Mouse (Mus musculus) CH12F3 (cell line): ENCODE measurements around the gene Rsph3a.
"Not testable (repeated sequence)": the region's sequence is repeated elsewhere in the genome, so short reads cannot be mapped to it uniquely, and the experiment has no call there.

Experiments used
- in situ Hi-C: fragments of 300-500 bp; cut with MboI; formaldehyde crosslinking; loops from 2 replicates; pipeline ENCODE4 v1.14.3; 2020; ENCODE audit warnings: low sequenced_read_pairs

Gene Rsph3a

DNA sequence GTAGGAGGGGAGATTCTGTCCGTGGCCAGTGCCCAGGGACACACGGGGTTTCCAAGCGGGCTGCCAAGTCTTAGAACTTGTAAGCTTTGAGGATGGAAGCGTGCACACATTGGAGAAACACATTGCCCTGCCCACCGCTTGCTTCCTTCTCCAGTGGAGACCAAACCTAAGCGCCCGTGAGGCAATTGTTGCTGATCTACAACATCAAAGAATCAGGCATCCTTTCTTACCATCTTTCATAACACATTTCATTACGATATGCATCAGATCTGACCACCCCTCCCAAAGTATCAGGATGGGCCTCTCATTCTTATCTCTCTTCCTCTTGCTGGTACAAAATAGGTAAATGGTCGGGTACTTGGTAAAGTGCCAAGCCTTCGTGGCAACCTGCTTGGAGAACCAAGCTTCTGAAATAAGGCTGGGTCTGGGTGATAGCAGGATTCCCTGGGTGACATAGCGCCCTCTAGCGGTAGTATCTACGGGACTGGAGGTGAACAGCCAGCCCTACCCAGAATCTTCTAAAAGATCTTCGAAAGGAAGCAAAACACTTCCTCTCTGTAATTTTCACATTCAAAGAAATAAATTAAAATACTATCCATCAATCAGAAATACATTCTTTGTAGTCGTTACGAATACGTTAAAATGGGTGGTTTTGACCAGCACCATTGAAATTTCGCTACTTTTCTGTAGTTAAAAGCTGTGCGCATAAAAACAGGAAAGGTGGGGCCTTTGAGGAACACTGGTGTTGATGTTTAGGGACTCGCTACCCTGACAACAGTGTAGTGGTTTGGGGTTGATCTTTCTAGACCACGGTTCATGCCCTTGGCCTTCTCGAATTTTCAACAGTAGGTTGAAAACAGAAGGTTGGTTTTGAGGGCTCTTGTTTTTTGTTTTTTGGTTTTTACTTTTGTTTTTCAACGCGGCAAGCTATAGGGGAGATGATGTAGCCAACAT, 17.6 kb upstream of the Rsph3a start:
- in situ Hi-C loops, result loop anchor here (5.0 kb wide), 1 partner anchor 46 kb away; no protein-coding TSS in a partner anchor

DNA sequence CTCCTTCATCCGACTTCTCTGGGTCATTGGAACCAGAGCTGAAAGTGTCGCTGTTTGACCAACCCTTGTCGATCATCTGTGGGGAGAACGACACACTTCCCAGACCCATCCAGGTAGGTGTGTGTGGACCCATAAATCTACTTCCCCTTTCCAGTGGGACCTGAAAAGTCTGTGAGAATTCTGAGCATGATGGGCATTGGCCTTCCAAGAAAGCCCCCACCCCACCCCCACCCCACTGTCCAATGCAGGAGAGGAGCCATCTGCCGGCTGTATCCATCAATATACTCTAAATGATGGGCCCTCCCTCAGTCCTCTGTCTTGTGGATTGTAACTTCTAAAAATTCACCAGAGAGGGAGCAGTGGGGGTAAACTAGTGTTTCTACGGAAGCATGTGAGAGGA, 16.8 kb upstream of the Rsph3a start:
- in situ Hi-C loops, result loop anchor here (5.0 kb wide), 1 partner anchor 46 kb away; no protein-coding TSS in a partner anchor

DNA sequence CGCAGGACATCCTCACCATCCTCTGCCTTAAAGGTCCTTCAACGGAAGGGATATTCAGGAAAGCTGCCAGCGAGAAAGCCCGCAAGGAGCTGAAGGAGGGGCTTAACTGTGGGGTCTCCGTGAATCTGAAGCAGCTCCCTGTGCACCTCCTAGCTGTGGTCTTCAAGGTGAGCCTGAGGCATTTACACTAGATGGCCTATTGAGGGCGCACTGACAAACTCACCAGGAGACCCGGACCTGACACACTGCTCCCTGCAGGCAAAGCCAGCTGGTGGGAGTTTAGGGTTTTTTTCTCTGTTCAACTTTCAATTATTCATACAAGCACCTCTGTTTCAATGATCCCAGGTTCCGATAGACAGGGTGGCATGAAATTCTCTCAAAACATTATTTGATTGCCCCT, 16.1 kb upstream of the Rsph3a start:
- in situ Hi-C loops, result loop anchor here (5.0 kb wide), 1 partner anchor 47 kb away; no protein-coding TSS in a partner anchor

DNA sequence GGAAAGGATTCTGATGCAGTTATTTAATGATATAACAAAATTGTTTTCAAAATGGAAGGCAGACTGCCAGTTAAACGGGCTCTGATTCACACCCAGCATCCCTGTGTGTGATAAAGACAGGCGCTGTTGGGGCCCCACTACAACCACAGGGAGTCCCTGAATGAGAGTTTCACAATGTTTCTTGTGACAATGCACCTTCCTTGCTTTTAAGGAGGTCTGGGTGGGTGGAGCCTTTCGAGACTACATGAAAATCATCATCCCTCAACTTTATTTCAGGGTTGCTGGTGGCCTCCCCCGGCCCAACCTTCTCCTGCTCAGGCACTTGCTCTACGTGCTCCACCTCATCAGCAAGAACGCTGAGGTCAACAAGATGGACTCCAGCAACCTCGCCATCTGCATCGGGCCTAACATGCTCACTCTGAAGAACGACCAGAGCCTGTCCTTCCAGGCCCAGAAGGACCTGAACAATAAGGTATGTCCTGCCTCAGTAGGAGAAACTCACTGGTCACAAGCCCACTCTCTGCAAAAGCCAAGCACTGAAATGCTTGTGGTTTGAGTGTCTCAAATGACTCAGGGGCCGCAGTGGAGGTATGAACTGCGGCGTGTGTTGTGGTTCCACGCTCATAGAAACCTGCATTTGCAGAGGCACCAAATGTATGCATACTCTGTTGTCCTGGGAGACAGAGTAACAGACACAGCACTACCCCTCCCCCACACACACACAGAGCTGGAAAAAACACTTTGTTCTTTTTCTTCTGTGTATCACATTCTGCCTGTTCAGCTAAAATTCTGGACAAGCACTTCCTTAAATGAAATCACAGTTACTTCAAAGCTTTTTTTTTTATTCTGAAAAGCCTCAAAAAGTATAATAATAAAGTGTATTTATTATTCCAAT, 14.1 kb upstream of the Rsph3a start:
- in situ Hi-C loops, result no loop called here

DNA sequence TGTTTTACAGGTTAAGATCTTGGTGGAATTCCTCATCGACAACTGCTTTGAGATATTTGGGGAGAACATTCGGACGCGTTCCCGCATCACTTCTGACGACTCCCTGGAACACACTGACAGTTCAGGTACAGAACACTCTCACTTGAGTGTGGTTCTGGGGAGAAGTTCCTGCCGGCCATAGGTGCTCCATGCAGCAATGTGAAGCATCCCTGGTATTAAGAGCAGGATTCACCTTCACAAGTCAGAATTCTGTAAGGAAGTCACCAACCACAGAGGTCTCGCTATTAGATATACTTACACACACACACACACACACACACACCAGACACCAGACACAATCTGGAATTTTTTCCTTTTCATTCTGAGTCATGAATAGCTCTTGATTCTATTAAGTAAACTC, 13.3 kb upstream of the Rsph3a start:
- in situ Hi-C loops, result not testable (repeated sequence)

DNA sequence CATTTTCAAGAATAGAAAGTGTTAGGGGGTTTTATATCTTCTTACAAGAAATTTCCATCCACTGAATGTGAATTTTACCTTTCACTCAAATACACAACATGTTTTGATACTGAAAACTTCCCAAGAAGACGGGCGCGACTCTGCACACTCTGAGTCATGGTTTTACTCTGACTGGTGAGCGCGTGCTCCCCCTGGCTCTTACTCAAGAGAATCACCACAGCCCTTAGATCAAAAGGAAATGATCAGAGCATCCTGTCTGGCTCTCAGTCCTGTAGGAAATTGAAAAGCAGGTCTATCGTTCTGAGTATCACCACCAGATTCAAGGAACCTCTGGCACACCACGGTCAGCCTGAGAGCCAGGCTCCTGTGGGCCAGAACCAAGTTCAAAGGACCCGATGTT, 5.8 kb upstream of the Rsph3a start:
- in situ Hi-C loops, result no loop called here

DNA sequence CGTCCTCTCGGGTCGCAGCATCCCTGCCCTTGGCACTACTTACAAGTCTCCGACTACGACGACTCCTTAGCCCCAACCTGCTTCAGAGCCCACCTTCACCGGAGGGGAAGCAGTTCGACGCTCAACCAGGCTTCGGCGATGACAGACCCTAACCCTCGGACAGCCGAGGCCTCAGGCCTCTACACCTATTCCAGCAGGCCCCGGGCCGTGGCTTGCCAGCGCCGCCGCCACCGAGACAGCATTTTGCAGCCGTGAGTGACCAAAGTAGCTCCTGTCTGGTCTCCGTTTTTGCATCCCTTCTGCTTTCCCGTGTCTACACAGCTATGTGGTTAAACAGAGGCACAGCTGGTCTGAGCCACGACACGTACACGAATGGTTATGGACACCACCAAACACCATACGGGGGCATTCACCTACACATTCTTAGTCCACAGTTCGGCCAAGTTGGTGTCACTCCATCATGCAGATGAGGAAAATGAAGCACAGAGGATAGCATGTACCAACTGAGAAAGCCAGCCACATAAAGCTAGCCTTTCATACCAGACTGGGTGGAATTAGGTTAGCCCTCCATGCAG, 726 bp downstream of the Rsph3a start:
- in situ Hi-C loops, result not testable (repeated sequence)

DNA sequence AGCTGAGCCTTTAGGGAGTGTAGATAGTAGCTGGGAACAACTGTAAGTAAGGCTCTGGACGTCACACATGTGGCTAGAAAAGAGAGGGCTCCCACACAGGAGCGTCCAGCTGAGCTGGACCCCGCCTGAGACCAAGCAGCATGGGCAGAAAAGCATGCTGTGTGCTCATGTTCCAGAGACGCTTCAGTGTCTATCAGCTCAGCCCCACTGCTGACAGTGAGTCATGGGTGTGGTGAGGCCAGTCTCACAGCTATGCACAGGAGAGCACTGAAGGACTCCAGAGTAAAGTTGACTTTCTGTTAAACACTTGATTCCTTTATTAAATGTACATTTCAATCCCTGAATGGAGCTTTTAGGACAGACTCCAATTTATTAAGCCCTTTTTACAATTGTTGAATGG, 5.9 kb downstream of the Rsph3a start:
- in situ Hi-C loops, result not testable (repeated sequence)

DNA sequence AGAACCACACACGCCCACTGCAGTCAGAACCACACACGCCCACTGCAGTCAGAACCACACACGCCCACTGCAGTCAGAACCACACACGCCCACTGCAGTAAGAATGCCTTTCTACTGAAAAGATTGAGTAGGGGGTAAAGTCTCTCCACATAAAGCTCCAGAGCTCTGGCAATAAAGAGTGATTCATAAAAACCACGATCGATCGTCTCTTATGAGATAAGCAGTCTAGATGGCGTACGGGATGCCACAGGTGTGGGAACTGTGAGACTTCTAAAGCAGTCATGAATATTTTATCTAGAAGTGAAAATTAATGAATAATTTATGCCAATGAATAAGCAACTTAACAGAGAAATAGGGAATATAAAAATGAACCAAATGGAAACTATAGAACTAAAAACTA, 11.8 kb downstream of the Rsph3a start:
- in situ Hi-C loops, result not testable (repeated sequence)

DNA sequence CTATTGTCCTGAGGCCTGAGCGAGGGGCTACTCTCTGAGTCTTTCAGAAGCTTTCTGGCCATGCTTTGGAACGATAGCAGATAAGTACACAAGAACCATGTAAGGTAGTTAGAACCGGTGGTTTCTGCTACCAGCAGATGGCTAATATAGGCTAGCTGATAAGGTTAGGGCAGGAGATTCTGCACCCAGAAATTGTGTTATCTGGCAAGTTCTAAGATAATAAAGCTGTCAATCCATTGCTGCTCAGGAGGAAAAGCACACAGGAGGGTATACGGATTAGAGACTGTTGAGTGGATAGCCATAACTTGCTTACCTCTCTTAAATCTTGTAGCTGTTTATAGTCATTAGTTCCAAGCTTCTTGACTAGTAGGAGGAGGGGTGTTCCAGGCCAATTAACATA, 17.9 kb downstream of the Rsph3a start:
- in situ Hi-C loops, result not testable (repeated sequence)

DNA sequence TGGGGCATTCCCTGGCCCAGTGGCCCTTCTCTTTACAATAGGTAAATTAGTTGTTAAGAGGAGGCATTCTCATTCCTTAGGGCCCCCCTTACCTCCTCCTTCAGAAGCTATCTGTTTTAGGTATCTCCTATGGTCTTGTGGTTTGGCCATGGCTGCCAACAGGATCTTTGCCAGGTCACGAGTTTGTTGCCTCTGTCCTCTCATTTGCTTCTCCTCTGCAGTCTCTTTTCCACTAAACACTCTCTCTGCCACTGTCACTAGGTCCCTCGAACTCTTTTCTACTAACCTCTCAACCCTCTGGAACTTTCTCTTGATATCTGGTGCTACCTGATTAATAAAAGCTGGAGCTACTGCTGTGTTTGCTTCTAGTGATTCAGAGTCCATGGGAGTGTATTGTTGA, 19.0 kb downstream of the Rsph3a start:
- in situ Hi-C loops, result not testable (repeated sequence)

DNA sequence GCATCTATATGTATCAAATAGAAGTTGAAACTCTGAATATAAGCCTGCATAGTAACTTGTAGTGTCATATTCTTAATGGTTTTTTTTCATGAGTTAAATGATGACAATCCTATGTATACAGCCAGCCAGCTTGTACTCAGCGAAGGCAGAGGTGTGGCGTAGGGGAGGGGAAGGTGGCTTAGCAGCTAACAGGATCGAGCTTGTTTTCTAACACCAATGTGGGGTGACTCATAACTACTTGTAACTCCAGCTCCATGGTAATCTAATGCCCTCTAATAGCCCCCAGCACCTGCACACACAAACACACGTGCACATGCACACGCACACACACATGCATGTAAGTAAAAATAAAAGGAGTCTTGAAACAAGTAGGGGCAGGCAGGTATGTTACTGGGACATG, 23.1 kb downstream of the Rsph3a start:
- in situ Hi-C loops, result not testable (repeated sequence)

DNA sequence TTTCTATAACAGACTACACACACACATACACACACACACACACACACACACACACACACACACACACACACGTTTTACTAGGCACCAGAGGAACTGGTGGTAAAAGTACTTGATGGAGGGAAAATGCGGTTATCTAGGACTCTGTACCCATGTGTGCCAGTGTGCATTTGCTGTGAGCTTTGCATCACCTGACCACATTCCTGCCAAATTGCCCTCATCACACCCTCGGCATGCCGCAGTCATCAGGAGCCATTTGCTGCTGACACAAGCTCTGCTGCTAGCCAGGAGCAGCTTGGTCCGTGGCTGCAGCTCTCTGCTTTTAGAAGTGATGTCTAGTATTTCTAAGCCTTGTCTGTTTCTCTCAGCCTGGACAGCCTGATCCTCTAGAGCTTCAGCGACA, 24.4 kb downstream of the Rsph3a start:
- in situ Hi-C loops, result not testable (repeated sequence)

DNA sequence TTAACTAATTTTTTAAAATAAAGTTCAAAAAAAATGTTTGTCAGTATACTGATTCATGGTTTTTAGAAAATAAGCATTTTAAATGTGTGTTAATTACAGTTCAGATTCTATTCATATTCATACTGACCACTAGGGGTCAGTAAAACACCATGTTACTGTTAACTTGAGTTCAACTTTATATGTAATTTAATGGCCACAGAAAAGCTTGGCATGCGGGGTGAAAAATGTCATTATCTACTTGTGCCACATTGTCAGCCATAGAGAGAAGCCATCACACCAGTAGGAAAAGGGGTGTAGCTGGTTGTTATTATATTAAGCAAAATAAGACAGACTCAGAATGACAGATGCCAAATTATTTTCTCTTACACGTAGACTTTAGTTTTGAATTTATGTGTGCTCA, 38.1 kb downstream of the Rsph3a start:
- in situ Hi-C loops, result not testable (repeated sequence)

DNA sequence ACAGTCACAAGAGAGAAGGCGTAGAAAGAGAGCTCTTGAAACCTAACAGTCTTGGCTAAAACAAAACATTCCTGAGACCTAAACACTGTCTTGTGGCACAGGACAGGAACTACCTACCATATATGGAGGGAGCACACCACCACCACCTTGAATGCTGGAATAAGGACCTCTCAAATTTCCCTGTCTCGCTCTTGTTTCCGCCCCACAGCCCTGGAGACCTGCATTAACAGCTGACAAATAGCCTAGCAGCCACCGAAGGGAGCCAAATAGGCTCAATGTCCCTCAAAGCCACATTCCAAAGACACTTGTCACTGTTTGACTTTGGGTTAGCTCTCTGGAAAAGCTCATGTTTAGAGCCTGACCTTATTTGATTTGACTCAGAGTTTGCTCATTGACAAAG, 40.2 kb downstream of the Rsph3a start:
- in situ Hi-C loops, result not testable (repeated sequence)

DNA sequence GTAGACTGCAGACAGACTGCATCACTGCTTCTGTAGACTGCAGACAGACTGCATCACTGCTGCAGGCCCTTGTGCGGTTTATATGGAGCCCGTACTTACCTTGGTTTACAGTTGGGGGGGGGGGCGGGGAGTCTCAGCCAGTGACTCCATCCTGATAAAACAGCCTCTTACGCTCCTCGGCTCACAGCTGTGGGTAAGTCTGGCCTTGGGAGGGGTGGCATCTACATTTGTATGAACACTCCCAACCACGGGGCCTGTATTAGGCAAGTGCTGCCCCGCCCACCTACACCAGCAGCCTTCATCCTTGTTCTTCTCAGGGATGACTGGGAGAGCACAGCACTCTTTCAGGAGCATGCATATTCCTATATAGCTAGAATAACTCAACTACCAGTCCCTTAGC, 41.6 kb downstream of the Rsph3a start:
- in situ Hi-C loops, result not testable (repeated sequence)

DNA sequence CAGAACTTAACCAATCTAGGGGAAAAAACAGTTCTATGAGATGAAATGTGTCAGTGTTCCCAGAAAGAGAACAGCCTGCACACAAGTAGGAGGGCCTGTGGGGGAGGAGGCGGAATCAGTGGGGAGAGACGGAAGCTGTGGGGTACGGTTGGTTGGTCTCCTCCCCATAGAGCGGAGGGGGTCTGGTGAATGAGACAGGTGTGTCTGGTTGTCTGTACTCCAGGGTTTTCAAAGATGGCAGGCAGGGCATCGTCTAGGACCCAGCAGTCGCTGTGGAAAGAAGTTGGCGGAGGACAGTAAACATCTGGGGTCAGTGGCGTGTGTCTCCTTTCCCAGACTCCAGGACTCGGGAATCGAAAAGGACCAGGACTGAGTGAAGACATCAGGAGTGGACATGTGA, 57.8 kb downstream of the Rsph3a start:
- in situ Hi-C loops, result not testable (repeated sequence)

DNA sequence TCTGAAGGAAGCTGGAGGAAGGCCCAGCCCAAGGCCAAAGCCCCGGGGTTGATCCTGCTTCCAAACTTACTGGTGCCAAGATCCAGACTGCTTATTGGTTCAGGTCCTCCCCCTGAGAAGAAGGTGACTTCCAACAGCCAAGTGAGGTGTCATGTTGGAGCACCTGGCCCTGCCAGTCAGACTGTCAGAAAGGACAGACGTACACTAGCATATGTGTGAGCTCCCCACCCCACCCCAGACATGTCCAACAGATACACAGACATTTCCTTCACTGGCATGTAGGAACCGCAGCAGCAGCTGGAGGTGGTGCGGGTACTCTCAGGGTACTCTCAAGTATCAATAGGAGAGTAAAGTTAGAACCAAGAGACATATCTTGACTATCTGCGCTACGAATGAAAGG, 61.4 kb downstream of the Rsph3a start:
- in situ Hi-C loops, result not testable (repeated sequence)

DNA sequence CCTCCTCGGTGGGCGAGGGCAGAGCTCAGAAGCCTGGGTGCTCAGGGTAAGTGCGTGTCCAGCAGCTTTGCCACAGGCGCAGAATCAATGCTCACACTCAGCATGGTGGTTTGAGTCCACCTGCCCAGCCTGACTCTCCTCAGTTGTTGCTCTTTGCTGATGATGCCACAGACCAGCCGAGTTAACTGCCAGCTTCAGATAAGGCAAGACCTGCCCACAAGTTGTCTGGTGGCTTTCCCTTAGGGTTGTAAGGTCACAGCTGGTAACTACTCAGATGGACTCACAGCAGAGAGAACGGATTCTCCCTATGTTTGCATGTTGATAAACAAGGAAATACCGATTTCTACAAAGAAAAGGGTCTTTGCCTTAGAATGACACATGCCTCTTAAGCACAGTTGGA, 64.2 kb downstream of the Rsph3a start:
- in situ Hi-C loops, result not testable (repeated sequence)

DNA sequence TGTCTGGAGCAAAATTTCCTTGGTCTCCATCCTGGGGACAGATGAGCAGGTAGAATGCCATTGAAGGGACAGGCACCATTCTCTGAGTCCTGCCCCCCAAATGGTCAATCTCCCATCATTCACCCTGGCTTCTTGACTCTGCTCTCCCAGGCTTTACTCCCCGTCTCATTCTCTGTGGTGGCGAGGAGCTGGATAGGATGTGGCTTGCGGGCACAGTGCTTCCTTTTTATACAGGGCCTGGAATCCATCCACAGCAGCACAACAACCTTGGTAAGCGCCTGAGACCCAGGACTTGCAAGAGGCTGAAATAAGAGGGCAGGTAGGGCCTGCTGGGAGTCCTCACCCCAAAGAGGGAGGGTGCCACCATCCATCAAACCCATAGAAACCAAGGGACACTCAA, 68.6 kb downstream of the Rsph3a start:
- in situ Hi-C loops, result not testable (repeated sequence)

DNA sequence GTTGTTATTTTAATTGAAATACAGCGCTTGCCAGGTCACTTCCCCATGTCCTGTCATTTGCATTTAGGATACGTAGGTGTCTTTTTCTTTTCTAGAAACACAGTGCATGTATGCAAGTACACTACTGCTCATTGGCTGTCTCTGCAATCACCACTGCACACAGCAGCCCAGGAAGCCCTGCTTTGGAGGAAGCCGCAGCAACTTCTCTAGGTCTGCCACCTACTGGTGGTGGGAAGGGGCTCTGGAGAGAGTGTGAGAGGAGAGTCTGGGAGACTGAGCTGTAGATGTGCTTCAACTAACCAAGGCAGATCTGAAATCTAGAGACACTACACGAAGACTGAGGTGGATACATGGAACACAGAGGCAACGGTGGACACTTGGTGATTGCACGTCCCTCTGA, 77.3 kb downstream of the Rsph3a start:
- in situ Hi-C loops, result not testable (repeated sequence)
